Mouse (Mus musculus) bone marrow, adult 2 months (tissue): ENCODE data around the gene Fgfr2.

Experiments
- CTCF ChIP-seq: fragments of 200-500 bp; IDR thresholded peaks from 2 replicates; pipeline ENCODE4 v1.5.1; 2011; ENCODE audit warnings: low read length, control low read depth; ENCODE audit not compliant: control insufficient read depth, insufficient read depth
- POLR2A ChIP-seq: fragments of 200-500 bp; IDR thresholded peaks from 2 replicates; pipeline ENCODE4 v1.6.1; 2011; ENCODE audit warnings: low read depth, mild to moderate bottlenecking, control low read depth, low read length, borderline replicate concordance; ENCODE audit not compliant: control insufficient read depth

- TF ChIP-seq CTCF (no peak), POLR2A (no peak)
Observed at GRCm38 (mm10) chr7:132012969-132013679, 1110.0 kb downstream of the Fgfr2 start.
